Comparison of ENCODE assay signal across 8 mouse cellular contexts in genomic region chr12:101958556-101958955, GRCm38 (mm10). TPM values are rescaled to one million over a fixed set of nuclear protein-coding genes. Genes with fewer than 3 reads are reported as not detected.
DNase-seq lines count a peak whose midpoint lies in the region; ATAC-seq and TF ChIP-seq lines count a peak whose summit lies in the region.

No protein-coding gene starts in this region.

- ATAC-seq in Patski = peak; percentile 13
- ATAC-seq in hindbrain, embryonic 11.5 days (ENCODE audit: low FRiP score) = no peak; the same call in 1 of the 2 replicates
- ATAC-seq in megakaryocyte progenitor cell, adult 5-6 weeks (replicated peaks; ENCODE audit: poor library complexity) = peak; percentile 35

- no peak for DNase-seq in heart, adult 2 months
- DNase-seq in heart, postnatal 14 days = no peak
- DNase-seq in Patski (ENCODE audit: low read depth, low spot score) = no peak
- no peak for DNase-seq in hindbrain, embryonic 11.5 days (ENCODE audit: low spot score)
- no peak for DNase-seq in thymus, postnatal 36 days
- no peak for DNase-seq in yolk sac, embryonic 10.5 days (ENCODE audit: low spot score)
- no peak for DNase-seq in layer of hippocampus, adult 18-20 months (ENCODE audit: low spot score in 2 of 2)

- H3K79me2 ChIP-seq in heart, adult 2 months (replicated peaks; ENCODE audit: control insufficient read depth, insufficient read depth, low read length) = peaks cover 7% of the 10 kb centered on the region

- no peaks in the 10 kb centered on the region for H3K9me3 ChIP-seq in hindbrain, embryonic 11.5 days (ENCODE audit: control insufficient read depth, low read length)

- POLR2A ChIA-PET in Patski (lab: Charles Lee) = interaction anchor here (0.7 to 1.0 kb wide), 2 partner anchors 20 to 664 kb away, joined by 4 to 5 read pairs; no protein-coding TSS in a partner anchor

- peak overlapping the region; percentile 99 for H3K4me3 ChIP-seq in heart, adult 2 months
- H3K4me3 ChIP-seq in hindbrain, embryonic 11.5 days (ENCODE audit: low read depth, low read length) = 0 out of 2 replicates have a peak overlapping the region, but pooled peaks have one; percentile 86

- intact Hi-C loops in heart, adult 2 months (cut with DNase I) = loop anchor here (1.0 to 2.0 kb wide), 4 partner anchors 17 to 876 kb away; partner anchors contain the start of genes Cpsf2, Ppp4r3a and Trip11
- intact Hi-C loops in heart, postnatal 14 days (cut with DNase I) = loop anchor here (5.0 kb wide), 2 partner anchors 46 to 836 kb away; partner anchors contain the start of gene Trip11

- no peaks in the 10 kb centered on the region for H3K27me3 ChIP-seq in heart, adult 2 months (ENCODE audit: control insufficient read depth, insufficient read depth, low read length)
- H3K27me3 ChIP-seq in Patski = no peaks in the 10 kb centered on the region
- no peaks in the 10 kb centered on the region for H3K27me3 ChIP-seq in hindbrain, embryonic 11.5 days (ENCODE audit: control insufficient read depth, insufficient read depth, low read length)

- in situ Hi-C loops in Patski (cut with MboI; ENCODE audit: low pct_unique_long_range_greater_than_20kb) = no loop called here

- no peak overlapping the region; the same call in 1 of the 2 replicates for H3K4me2 ChIP-seq in hindbrain, embryonic 11.5 days (replicated peaks; ENCODE audit: low read depth, low read length)

- H3K4me1 ChIP-seq in heart, adult 2 months (ENCODE audit: control insufficient read depth, insufficient read depth, low read length) = no peaks in the 10 kb centered on the region
- no peaks in the 10 kb centered on the region for H3K4me1 ChIP-seq in hindbrain, embryonic 11.5 days (replicated peaks; ENCODE audit: control insufficient read depth, insufficient read depth, low read length)

- no peak for TF ChIP-seq CTCF in heart, adult 2 months (IDR thresholded peaks at IDR 0.05)
- no peak for TF ChIP-seq CTCF in Patski (IDR thresholded peaks at IDR 0.05)

- no peak for TF ChIP-seq EP300 in heart, adult 2 months (IDR thresholded peaks at IDR 0.05; ENCODE audit: insufficient read depth, low read depth, low read length)

- H3K27ac ChIP-seq in heart, adult 2 months = peak overlapping the region; percentile 59
- H3K27ac ChIP-seq in hindbrain, embryonic 11.5 days (ENCODE audit: low read depth, low read length) = no peak overlapping the region

- WGBS in heart, adult 2 months = 31% methylated on average over 9 of the region's 9 CpGs
- WGBS in hindbrain, embryonic 11.5 days = 65% methylated on average over 9 of the region's 9 CpGs

- no peaks in the 10 kb centered on the region for H3K36me3 ChIP-seq in heart, adult 2 months (ENCODE audit: control insufficient read depth, insufficient read depth, low read length)
- no peaks in the 10 kb centered on the region for H3K36me3 ChIP-seq in hindbrain, embryonic 11.5 days (ENCODE audit: control insufficient read depth, insufficient read depth, low read length)

- H3K9ac ChIP-seq in heart, adult 2 months (ENCODE audit: low read depth, low read length) = no peak overlapping the region
- H3K9ac ChIP-seq in hindbrain, embryonic 11.5 days (ENCODE audit: low read depth, low read length) = no peak overlapping the region

- no peak for TF ChIP-seq POLR2A in heart, adult 2 months (IDR thresholded peaks at IDR 0.05; ENCODE audit: insufficient read depth, low read depth, low read length)

- CTCF ChIA-PET in Patski (lab: Charles Lee) = interaction anchor here (0.7 to 1.1 kb wide), 2 partner anchors 12 to 17 kb away, joined by 3 read pairs; no protein-coding TSS in a partner anchor

RNA-seq across cellular contexts. Expression of gene Atxn3, which starts 0.5 kb away (rescaled TPM):
- total RNA-seq in heart, adult 2 months (2021) = 10 to 100 TPM in 1 of 2 experiments, 1 to 10 TPM in 1; 7.2 to 10.2 TPM
- 2.6 and 5.9 TPM in 2 replicates for polyA plus RNA-seq in heart, adult 2 months (2012; rRNA removed)
- 10 to 100 TPM in 1 of 2 experiments, 1 to 10 TPM in 1; 9.2 to 10.7 TPM for total RNA-seq in heart, postnatal 14 days (2021)
- polyA plus RNA-seq in Patski (2021) = 16.1 TPM
- 21.2 and 23.5 TPM in 2 replicates for polyA plus RNA-seq in hindbrain, embryonic 11.5 days (2014; fragmentation: Nextera tagmentation; extraction: Ambion mirVana)
- total RNA-seq in megakaryocyte progenitor cell, adult 5-6 weeks (2015) = 22.0 and 22.5 TPM in 2 replicates
- total RNA-seq in megakaryocyte progenitor cell, adult 5-6 weeks (2017) = 49.8 and 56.1 TPM in 2 replicates
- total RNA-seq in layer of hippocampus, adult 18-20 months (2021) = 10 to 100 TPM; 19.3 to 21.3 TPM

RNA-seq across cellular contexts. Expression of gene Cpsf2, which starts 17.2 kb away (rescaled TPM):
- 10 to 100 TPM; 12.3 to 13.3 TPM for total RNA-seq in heart, adult 2 months (2021)
- polyA plus RNA-seq in heart, adult 2 months (2012; rRNA removed) = 3.7 and 7.0 TPM in 2 replicates
- total RNA-seq in heart, postnatal 14 days (2021) = 10 to 100 TPM; 15.7 TPM
- polyA plus RNA-seq in Patski (2021) = 31.0 TPM
- polyA plus RNA-seq in hindbrain, embryonic 11.5 days (2014; fragmentation: Nextera tagmentation; extraction: Ambion mirVana) = 43.3 and 45.0 TPM in 2 replicates
- total RNA-seq in megakaryocyte progenitor cell, adult 5-6 weeks (2015) = 35.5 and 37.5 TPM in 2 replicates
- total RNA-seq in megakaryocyte progenitor cell, adult 5-6 weeks (2017) = 46.5 and 61.3 TPM in 2 replicates
- 10 to 100 TPM; 25.8 to 26.0 TPM for total RNA-seq in layer of hippocampus, adult 18-20 months (2021)

RNA-seq across cellular contexts. Expression of gene Trip11, which starts 45.5 kb away (rescaled TPM):
- total RNA-seq in heart, adult 2 months (2021) = 10 to 100 TPM; 36.6 to 40.0 TPM
- polyA plus RNA-seq in heart, adult 2 months (2012; rRNA removed) = 4.7 and 9.5 TPM in 2 replicates
- 10 to 100 TPM; 31.7 to 35.1 TPM for total RNA-seq in heart, postnatal 14 days (2021)
- polyA plus RNA-seq in Patski (2021) = 17.7 TPM
- polyA plus RNA-seq in hindbrain, embryonic 11.5 days (2014; fragmentation: Nextera tagmentation; extraction: Ambion mirVana) = 15.6 and 28.1 TPM in 2 replicates
- total RNA-seq in megakaryocyte progenitor cell, adult 5-6 weeks (2015) = 25.7 and 29.4 TPM in 2 replicates
- 34.6 and 43.2 TPM in 2 replicates for total RNA-seq in megakaryocyte progenitor cell, adult 5-6 weeks (2017)
- total RNA-seq in layer of hippocampus, adult 18-20 months (2021) = 10 to 100 TPM; 30.8 to 33.8 TPM
